Mouse (Mus musculus) heart, embryonic 14.5 days (tissue): ENCODE results near the gene Ccdc173. TPM values are rescaled to one million over a fixed set of nuclear protein-coding genes. Genes with fewer than 3 reads are reported as not detected.

ENCODE experiments used
- ATAC-seq: fragments of 200-750 bp; cut with Nextera tagmentation; 2 replicates; pipeline ENCODE4 v1.8.0; 2017; ENCODE audit warnings: low read depth, moderate TSS enrichment; ENCODE audit not compliant: insufficient number of reproducible peaks, insufficient read depth, low FRiP score
- H3K27ac ChIP-seq, 2 experiments: fragments of 200-500 bp in 1 of 2; fragments of 300-500 bp in 1 of 2; sonication (generic) in 1 of 2; replicated peaks in 1 of 2; 2 replicates each; pipeline ENCODE4 v1.5.1; 2012 to 2014; ENCODE audit warnings: low read depth in 2 of 2, low read length in 2 of 2, control low read depth in 1 of 2, mild to moderate bottlenecking in 1 of 2, mixed read lengths in 1 of 2; ENCODE audit not compliant: control insufficient read depth in 1 of 2, insufficient read depth in 1 of 2
- H3K27me3 ChIP-seq: fragments of 300-500 bp; sonication (generic); 2 replicates; pipeline ENCODE4 v1.6.1; 2014; ENCODE audit warnings: mild to moderate bottlenecking, low read length, control low read depth; ENCODE audit not compliant: control insufficient read depth, insufficient read depth
- H3K36me3 ChIP-seq: fragments of 300-500 bp; sonication (generic); 2 replicates; pipeline ENCODE4 v1.6.1; 2014; ENCODE audit warnings: mild to moderate bottlenecking, control low read depth, low read length, mixed read lengths; ENCODE audit not compliant: control insufficient read depth, insufficient read depth
- H3K4me1 ChIP-seq, 2 experiments: fragments of 200-500 bp in 1 of 2; fragments of 300-500 bp in 1 of 2; sonication (generic) in 1 of 2; 2 replicates each; pipeline ENCODE4 v1.6.1; 2012 to 2014; ENCODE audit warnings: low read length in 2 of 2, control low read depth in 1 of 2, mixed read lengths in 1 of 2; ENCODE audit not compliant: control insufficient read depth in 2 of 2, insufficient read depth in 2 of 2
- H3K4me2 ChIP-seq: fragments of 300-500 bp; sonication (generic); 2 replicates; pipeline ENCODE4 v1.6.1; 2014; ENCODE audit warnings: mild to moderate bottlenecking, low read length
- H3K4me3 ChIP-seq, 2 experiments: fragments of 200-500 bp in 1 of 2; fragments of 300-500 bp in 1 of 2; sonication (generic) in 1 of 2; 2 replicates each; pipeline ENCODE4 v1.5.1; 2012 to 2014; ENCODE audit warnings: low read length in 2 of 2, mild to moderate bottlenecking in 2 of 2, control low read depth in 1 of 2, low read depth in 1 of 2, moderate library complexity in 1 of 2; ENCODE audit not compliant: control insufficient read depth in 1 of 2, insufficient read depth in 1 of 2
- H3K9ac ChIP-seq: fragments of 300-500 bp; sonication (generic); 2 replicates; pipeline ENCODE4 v1.6.1; 2014; ENCODE audit warnings: mild to moderate bottlenecking, low read length
- H3K9me3 ChIP-seq: fragments of 300-500 bp; sonication (generic); 2 replicates; pipeline ENCODE4 v1.6.1; 2016; ENCODE audit warnings: low read length, control low read depth; ENCODE audit not compliant: control insufficient read depth
- WGBS: fragments of 180-500 bp; shearing (Covaris S2); extraction: QIAGEN DNeasy Blood & Tissue Kit; methylation state at CpG from one replicate; pipeline ENCODE4 v1.1.7; 2014; 5-methylcytosine and 5-hydroxymethylcytosine counted together
- polyA plus RNA-seq: library from polyadenylated mRNA; unstranded; fragments of >200 nt; fragmentation: Nextera tagmentation; extraction: Ambion mirVana; gene quantifications from 2 replicates; pipeline ENCODE4 v1.2.1, GENCODE M21; 2014

Gene Ccdc173
- polyA plus RNA-seq, 1 experiment from 2014 or later, result 1.5 TPM

GRCm38 (mm10) chr2:69712981-69713625, 76.3 kb downstream of the Ccdc173 start, which contains the start of gene Fastkd1:
Gene Fastkd1 (minus strand): TSS chr2:69713516.
- peak within 1 kb of the TSS; percentile 66 for H3K4me2 ChIP-seq
- no peaks in the 10 kb centered on the region for H3K27me3 ChIP-seq
- ATAC-seq, result peak; percentile 95
- no peaks in the 10 kb centered on the region for H3K4me1 ChIP-seq
- peak within 1 kb of the TSS; percentile 67 to 98 for H3K4me3 ChIP-seq
- H3K9me3 ChIP-seq, result no peaks in the 10 kb centered on the region
- under 1% methylated on average over 37 of the region's 39 CpGs for WGBS
- H3K27ac ChIP-seq, result peak within 1 kb of the TSS; percentile 84 to 96
- H3K9ac ChIP-seq, result peak within 1 kb of the TSS; percentile 82
- peaks cover 22% of the 10 kb centered on the region for H3K36me3 ChIP-seq

GRCm38 (mm10) chr2:69712171-69712570, 77.2 kb downstream of the Ccdc173 start:
- Histone ChIP-seq H3K9ac (peak overlapping the region; percentile 82; the same call in 1 of the 2 replicates), H3K4me3 (no peak overlapping the region)
- ATAC-seq, result no peak

More at GRCm38 (mm10) chr2:69712171-69712570, 77.2 kb downstream of the Ccdc173 start:
- no peaks in the 10 kb centered on the region for H3K27me3 ChIP-seq
- 91% methylated on average over 14 of the region's 14 CpGs for WGBS
- H3K27ac ChIP-seq, result no peak overlapping the region
- H3K36me3 ChIP-seq, result peaks cover 32% of the 10 kb centered on the region
- no peaks in the 10 kb centered on the region for H3K9me3 ChIP-seq
- H3K4me2 ChIP-seq, result peak overlapping the region; percentile 66
- no peaks in the 10 kb centered on the region for H3K4me1 ChIP-seq

Other genes with a start within 250 kb of the Ccdc173 start
- 0.85 and 1.00 TPM in 2 replicates for gene Lrp2, start 203.5 kb downstream of the Ccdc173 start, polyA plus RNA-seq
- 10.7 and 12.1 TPM in 2 replicates for gene Bbs5, start 142.4 kb downstream of the Ccdc173 start, polyA plus RNA-seq
- 23.2 and 28.0 TPM in 2 replicates for gene Klhl41, start 119.5 kb downstream of the Ccdc173 start, polyA plus RNA-seq
- 24.0 and 24.8 TPM in 2 replicates for gene Fastkd1, start 76.1 kb downstream of the Ccdc173 start, polyA plus RNA-seq
- gene Ppig, start 67.0 kb downstream of the Ccdc173 start, polyA plus RNA-seq, result 64.9 and 77.0 TPM in 2 replicates
- 18.8 and 20.2 TPM in 2 replicates for gene Phospho2, start within 50 bp of the Ccdc173 start, polyA plus RNA-seq
- 57.1 and 59.9 TPM in 2 replicates for gene Klhl23, start 32.4 kb upstream of the Ccdc173 start, polyA plus RNA-seq
- gene Ssb, start 72.0 kb upstream of the Ccdc173 start, polyA plus RNA-seq, result 186 and 187 TPM in 2 replicates
- 39.4 and 44.1 TPM in 2 replicates for gene Mettl5, start 96.0 kb upstream of the Ccdc173 start, polyA plus RNA-seq
- gene Ubr3, start 107.7 kb upstream of the Ccdc173 start, polyA plus RNA-seq, result 17.4 and 19.9 TPM in 2 replicates
- 0.36 and 0.43 TPM in 2 replicates for gene Myo3b, start 249.6 kb upstream of the Ccdc173 start, polyA plus RNA-seq